Mouse (Mus musculus) C2C12 (cell line): ENCODE measurements around the gene Shox2. TPM values are rescaled to one million over a fixed set of nuclear protein-coding genes. Genes with fewer than 3 reads are reported as not detected.

Experiments
- H3K27me3 ChIP-seq: one replicate; pipeline ENCODE4 v1.6.1; 2011; ENCODE audit not compliant: control insufficient read depth, insufficient read depth, insufficient read length
- H3K36me3 ChIP-seq: one replicate; pipeline ENCODE4 v1.6.1; 2011; ENCODE audit not compliant: control insufficient read depth, insufficient read depth
- H3K4me3 ChIP-seq: one replicate; pipeline ENCODE4 v1.5.1; 2011; ENCODE audit warnings: mild to moderate bottlenecking, control low read depth; ENCODE audit not compliant: poor library complexity, insufficient read depth, severe bottlenecking
- H3K79me2 ChIP-seq: one replicate; pipeline ENCODE4 v1.6.1; 2011; ENCODE audit not compliant: control insufficient read depth, insufficient read depth
- H3K79me3 ChIP-seq: one replicate; pipeline ENCODE4 v1.6.1; 2011; ENCODE audit warnings: low read depth, control low read depth
- H3ac ChIP-seq: one replicate; pipeline ENCODE3; 2011; ENCODE audit warnings: low read depth; ENCODE audit not compliant: control insufficient read depth, insufficient read length
- CEBPB ChIP-seq: IDR thresholded peaks from one replicate; pipeline ENCODE4 v1.6.1; 2011; ENCODE audit warnings: low read depth, mild to moderate bottlenecking, control low read depth, moderate library complexity
- CTCF ChIP-seq: IDR thresholded peaks from one replicate; pipeline ENCODE4 v1.5.1; 2011; ENCODE audit not compliant: control insufficient read depth, insufficient read depth, insufficient read length
- FOSL1 ChIP-seq: IDR thresholded peaks from one replicate; pipeline ENCODE4 v1.8.0; 2011; ENCODE audit warnings: mild to moderate bottlenecking, low read length; ENCODE audit not compliant: poor library complexity, insufficient read depth, severe bottlenecking
- MAX ChIP-seq: IDR thresholded peaks from one replicate; pipeline ENCODE4 v1.6.1; 2011; ENCODE audit warnings: mild to moderate bottlenecking, control low read depth
- MYOD1 ChIP-seq: IDR thresholded peaks from one replicate; pipeline ENCODE4 v1.6.1; 2011; ENCODE audit warnings: low read depth; ENCODE audit not compliant: control insufficient read depth, insufficient read length
- MYOG ChIP-seq: IDR thresholded peaks from one replicate; pipeline ENCODE4 v1.6.1; 2011; ENCODE audit not compliant: control insufficient read depth, insufficient read length; ENCODE audit errors: extremely low read depth
- USF1 ChIP-seq: IDR thresholded peaks from one replicate; pipeline ENCODE4 v1.6.1; 2011; ENCODE audit warnings: low read depth, mild to moderate bottlenecking, control low read depth, moderate library complexity
- polyA plus RNA-seq: library from polyadenylated mRNA; unstranded; fragments of >200 nt; fragmentation: generic; extraction: Trizol; gene quantifications from one replicate; pipeline ENCODE4 v1.2.1, GENCODE M21; 2012; ENCODE audit warnings: missing spikeins

The Shox2 gene
- polyA plus RNA-seq, 1 experiment, result 14.4 TPM

- no peak for TF ChIP-seq FOSL1
- no peak for TF ChIP-seq MAX
- no peak for TF ChIP-seq CEBPB
- TF ChIP-seq MYOG, result no peak
- TF ChIP-seq USF1, result no peak
- no peak for TF ChIP-seq MYOD1
- TF ChIP-seq CTCF, result no peak
- no peak overlapping the region for H3K4me3 ChIP-seq
- H3K36me3 ChIP-seq, result no peaks in the 10 kb centered on the region
- H3K27me3 ChIP-seq, result no peaks in the 10 kb centered on the region
- no peaks in the 10 kb centered on the region for H3K79me3 ChIP-seq
- no peaks in the 10 kb centered on the region for H3K79me2 ChIP-seq
- H3ac ChIP-seq, result no peak overlapping the region
Measured at GRCm38 (mm10) chr3:66939675-66940074, 41.9 kb downstream of the Shox2 start.

- no peak overlapping the region for H3ac ChIP-seq
- no peaks in the 10 kb centered on the region for H3K79me3 ChIP-seq
- H3K27me3 ChIP-seq, result no peaks in the 10 kb centered on the region
- no peak overlapping the region for H3K4me3 ChIP-seq
- no peaks in the 10 kb centered on the region for H3K79me2 ChIP-seq
- TF ChIP-seq MAX (no peak), CTCF (no peak), FOSL1 (no peak), CEBPB (no peak), MYOG (no peak)
- no peaks in the 10 kb centered on the region for H3K36me3 ChIP-seq
Measured at GRCm38 (mm10) chr3:66922436-66922835, 59.1 kb downstream of the Shox2 start.

Other genes with a start within 250 kb of the Shox2 start
- 15.9 TPM for gene Rsrc1, start 381 bp downstream of the Shox2 start, polyA plus RNA-seq